In genomic region chr10:84392723-84393081, GRCm38 (mm10) we compare ENCODE assay signal across 8 mouse cellular contexts. TPM values are rescaled to one million over a fixed set of nuclear protein-coding genes. Genes with fewer than 3 reads are reported as not detected.
DNase-seq lines count a peak whose midpoint lies in the region; ATAC-seq and TF ChIP-seq lines count a peak whose summit lies in the region.

No protein-coding gene starts in this region.

- H3ac ChIP-seq in C2C12 (ENCODE audit: control insufficient read depth, insufficient read length, low read depth), result peak overlapping the region; percentile 34

- TF ChIP-seq CTCF in C2C12 (IDR thresholded peaks at IDR 0.05; ENCODE audit: control insufficient read depth, insufficient read depth, insufficient read length), result no peak

- H3K9ac ChIP-seq in heart, embryonic 14.5 days (ENCODE audit: low read length), result peak overlapping the region; percentile 53; the same call in 1 of the 2 replicates
- H3K9ac ChIP-seq in embryonic facial prominence, embryonic 12.5 days, result no peak overlapping the region
- no peak overlapping the region; the same call in 1 of the 2 replicates for H3K9ac ChIP-seq in limb, embryonic 12.5 days (replicated peaks)

- no peaks in the 10 kb centered on the region for H3K79me3 ChIP-seq in C2C12 (ENCODE audit: low read depth)

- peaks cover 72 to 90% of the 10 kb centered on the region in 2 experiments for H3K4me1 ChIP-seq in heart, embryonic 14.5 days (ENCODE audit: control insufficient read depth in 2 of 2, insufficient read depth in 2 of 2, low read length in 2 of 2)
- H3K4me1 ChIP-seq in embryonic facial prominence, embryonic 12.5 days, result peaks cover 44% of the 10 kb centered on the region
- peaks cover 32% of the 10 kb centered on the region for H3K4me1 ChIP-seq in limb, embryonic 12.5 days (replicated peaks)

- H3K9me3 ChIP-seq in heart, embryonic 14.5 days (ENCODE audit: control insufficient read depth, low read length), result no peaks in the 10 kb centered on the region
- no peaks in the 10 kb centered on the region for H3K9me3 ChIP-seq in embryonic facial prominence, embryonic 12.5 days
- no peaks in the 10 kb centered on the region for H3K9me3 ChIP-seq in limb, embryonic 12.5 days

- peaks cover 38% of the 10 kb centered on the region for H3K79me2 ChIP-seq in C2C12 (ENCODE audit: control insufficient read depth, insufficient read depth)

- no peak overlapping the region; the same call in 1 of the 2 replicates for H3K4me2 ChIP-seq in heart, embryonic 14.5 days (ENCODE audit: low read length)
- peak overlapping the region; percentile 14; the same call in 1 of the 2 replicates for H3K4me2 ChIP-seq in embryonic facial prominence, embryonic 12.5 days (replicated peaks)
- peak overlapping the region; percentile 45 for H3K4me2 ChIP-seq in limb, embryonic 12.5 days

- WGBS in heart, embryonic 14.5 days, result 81% methylated on average over 3 of the region's 3 CpGs
- 77% methylated on average over 3 of the region's 3 CpGs for WGBS in embryonic facial prominence, embryonic 12.5 days
- WGBS in limb, embryonic 12.5 days, result 76% methylated on average over 3 of the region's 3 CpGs

- H3K27ac ChIP-seq in heart, embryonic 14.5 days (replicated peaks in 1 of 2; ENCODE audit: control insufficient read depth in 1 of 2, insufficient read depth in 1 of 2, low read depth in 2 of 2, low read length in 2 of 2), result peak overlapping the region; percentile 21 to 69; a peak in 2 of 4 replicates
- peak overlapping the region; percentile 65 for H3K27ac ChIP-seq in embryonic facial prominence, embryonic 12.5 days
- H3K27ac ChIP-seq in limb, embryonic 12.5 days, result peak overlapping the region; percentile 30; the same call in 1 of the 2 replicates

- H3K27me3 ChIP-seq in heart, embryonic 14.5 days (ENCODE audit: control insufficient read depth, insufficient read depth, low read length), result no peaks in the 10 kb centered on the region
- H3K27me3 ChIP-seq in C2C12 (ENCODE audit: control insufficient read depth, insufficient read depth, insufficient read length), result no peaks in the 10 kb centered on the region
- H3K27me3 ChIP-seq in embryonic facial prominence, embryonic 12.5 days, result no peaks in the 10 kb centered on the region
- no peaks in the 10 kb centered on the region for H3K27me3 ChIP-seq in limb, embryonic 12.5 days

- H3K36me3 ChIP-seq in heart, embryonic 14.5 days (ENCODE audit: control insufficient read depth, insufficient read depth, low read length), result peaks cover 27% of the 10 kb centered on the region
- peaks cover 8% of the 10 kb centered on the region for H3K36me3 ChIP-seq in C2C12 (ENCODE audit: control insufficient read depth, insufficient read depth)
- no peaks in the 10 kb centered on the region; the same call in 1 of the 2 replicates for H3K36me3 ChIP-seq in embryonic facial prominence, embryonic 12.5 days
- H3K36me3 ChIP-seq in limb, embryonic 12.5 days, result peaks cover 22% of the 10 kb centered on the region

- DNase-seq in heart, adult 8-10 months (ENCODE audit: low spot score), result no peak
- no peak for DNase-seq in urinary bladder, postnatal 36 days (ENCODE audit: low spot score in 2 of 2)
- DNase-seq in ovary, postnatal 14 days (ENCODE audit: low spot score), result no peak
- DNase-seq in kidney, adult 18-20 months, result no peak

- H3K4me3 ChIP-seq in heart, embryonic 14.5 days (ENCODE audit: control insufficient read depth in 1 of 2, insufficient read depth in 1 of 2, low read depth in 1 of 2, low read length in 2 of 2), result no peak overlapping the region
- H3K4me3 ChIP-seq in C2C12 (ENCODE audit: insufficient read depth, poor library complexity, severe bottlenecking), result no peak overlapping the region
- no peak overlapping the region for H3K4me3 ChIP-seq in embryonic facial prominence, embryonic 12.5 days
- H3K4me3 ChIP-seq in limb, embryonic 12.5 days (replicated peaks), result no peak overlapping the region

- no peak for ATAC-seq in heart, embryonic 14.5 days (ENCODE audit: insufficient number of reproducible peaks, insufficient read depth, low FRiP score, low read depth)
- ATAC-seq in embryonic facial prominence, embryonic 12.5 days (ENCODE audit: insufficient number of reproducible peaks, insufficient read depth, low FRiP score, low TSS enrichment), result no peak
- ATAC-seq in limb, embryonic 12.5 days (ENCODE audit: insufficient number of reproducible peaks, insufficient read depth, low FRiP score, low TSS enrichment, low read depth), result no peak

TF ChIP-seq in C2C12, 6 proteins besides CTCF, POLR2A, EP300 and RAD21:
- TF ChIP-seq MYOD1 (IDR thresholded peaks at IDR 0.05; ENCODE audit: control insufficient read depth, insufficient read length, low read depth) (no peak), CEBPB (IDR thresholded peaks at IDR 0.05; ENCODE audit: low read depth) (no peak), MAX (IDR thresholded peaks at IDR 0.05) (no peak)
TF ChIP-seq in C2C12: peak in this region for 0.

RNA-seq across cellular contexts. Expression of gene Nuak1, which starts 47.7 kb away (rescaled TPM):
- 2.6 and 3.4 TPM in 2 replicates for polyA plus RNA-seq in heart, embryonic 14.5 days (2014; fragmentation: Nextera tagmentation; extraction: Ambion mirVana)
- total RNA-seq in heart, adult 8-10 months (2022), result 10 to 100 TPM; 23.9 to 43.8 (median 34.0) TPM
- 15.2 TPM for polyA plus RNA-seq in C2C12 (2012; fragmentation: generic; extraction: Trizol)
- 3.5 and 3.8 TPM in 2 replicates for polyA plus RNA-seq in embryonic facial prominence, embryonic 12.5 days (2016; fragmentation: Nextera tagmentation; extraction: Ambion mirVana)
- polyA plus RNA-seq in limb, embryonic 12.5 days (2016; fragmentation: Nextera tagmentation; extraction: Ambion mirVana), result 2.6 and 3.3 TPM in 2 replicates
